Mouse (Mus musculus) heart, embryonic 14.5 days (tissue): ENCODE results near the gene Gpbar1. TPM values are rescaled to one million over a fixed set of nuclear protein-coding genes. Genes with fewer than 3 reads are reported as not detected.
A peak's percentile ranks its signal among the peaks of the same experiment; 100 is the strongest.

Experiments used
- ATAC-seq: fragments of 200-750 bp; cut with Nextera tagmentation; 2 replicates; pipeline ENCODE4 v1.8.0; 2017; ENCODE audit warnings: low read depth, moderate TSS enrichment; ENCODE audit not compliant: insufficient number of reproducible peaks, insufficient read depth, low FRiP score
- H3K27ac ChIP-seq, 2 experiments: fragments of 200-500 bp in 1 of 2; fragments of 300-500 bp in 1 of 2; sonication (generic) in 1 of 2; replicated peaks in 1 of 2; 2 replicates each; pipeline ENCODE4 v1.5.1; 2012 to 2014; ENCODE audit warnings: low read depth in 2 of 2, low read length in 2 of 2, control low read depth in 1 of 2, mild to moderate bottlenecking in 1 of 2, mixed read lengths in 1 of 2; ENCODE audit not compliant: control insufficient read depth in 1 of 2, insufficient read depth in 1 of 2
- H3K27me3 ChIP-seq: fragments of 300-500 bp; sonication (generic); 2 replicates; pipeline ENCODE4 v1.6.1; 2014; ENCODE audit warnings: mild to moderate bottlenecking, low read length, control low read depth; ENCODE audit not compliant: control insufficient read depth, insufficient read depth
- H3K36me3 ChIP-seq: fragments of 300-500 bp; sonication (generic); 2 replicates; pipeline ENCODE4 v1.6.1; 2014; ENCODE audit warnings: mild to moderate bottlenecking, control low read depth, low read length, mixed read lengths; ENCODE audit not compliant: control insufficient read depth, insufficient read depth
- H3K4me1 ChIP-seq, 2 experiments: fragments of 200-500 bp in 1 of 2; fragments of 300-500 bp in 1 of 2; sonication (generic) in 1 of 2; 2 replicates each; pipeline ENCODE4 v1.6.1; 2012 to 2014; ENCODE audit warnings: low read length in 2 of 2, control low read depth in 1 of 2, mixed read lengths in 1 of 2; ENCODE audit not compliant: control insufficient read depth in 2 of 2, insufficient read depth in 2 of 2
- H3K4me2 ChIP-seq: fragments of 300-500 bp; sonication (generic); 2 replicates; pipeline ENCODE4 v1.6.1; 2014; ENCODE audit warnings: mild to moderate bottlenecking, low read length
- H3K4me3 ChIP-seq, 2 experiments: fragments of 200-500 bp in 1 of 2; fragments of 300-500 bp in 1 of 2; sonication (generic) in 1 of 2; 2 replicates each; pipeline ENCODE4 v1.5.1; 2012 to 2014; ENCODE audit warnings: low read length in 2 of 2, mild to moderate bottlenecking in 2 of 2, control low read depth in 1 of 2, low read depth in 1 of 2, moderate library complexity in 1 of 2; ENCODE audit not compliant: control insufficient read depth in 1 of 2, insufficient read depth in 1 of 2
- H3K9ac ChIP-seq: fragments of 300-500 bp; sonication (generic); 2 replicates; pipeline ENCODE4 v1.6.1; 2014; ENCODE audit warnings: mild to moderate bottlenecking, low read length
- H3K9me3 ChIP-seq: fragments of 300-500 bp; sonication (generic); 2 replicates; pipeline ENCODE4 v1.6.1; 2016; ENCODE audit warnings: low read length, control low read depth; ENCODE audit not compliant: control insufficient read depth
- WGBS: fragments of 180-500 bp; shearing (Covaris S2); extraction: QIAGEN DNeasy Blood & Tissue Kit; methylation state at CpG from one replicate; pipeline ENCODE4 v1.1.7; 2014; 5-methylcytosine and 5-hydroxymethylcytosine counted together
- polyA plus RNA-seq: library from polyadenylated mRNA; unstranded; fragments of >200 nt; fragmentation: Nextera tagmentation; extraction: Ambion mirVana; gene quantifications from 2 replicates; pipeline ENCODE4 v1.2.1, GENCODE M21; 2014

Gpbar1 gene
- polyA plus RNA-seq, 1 experiment from 2014 or later, result 0.69 TPM

DNA sequence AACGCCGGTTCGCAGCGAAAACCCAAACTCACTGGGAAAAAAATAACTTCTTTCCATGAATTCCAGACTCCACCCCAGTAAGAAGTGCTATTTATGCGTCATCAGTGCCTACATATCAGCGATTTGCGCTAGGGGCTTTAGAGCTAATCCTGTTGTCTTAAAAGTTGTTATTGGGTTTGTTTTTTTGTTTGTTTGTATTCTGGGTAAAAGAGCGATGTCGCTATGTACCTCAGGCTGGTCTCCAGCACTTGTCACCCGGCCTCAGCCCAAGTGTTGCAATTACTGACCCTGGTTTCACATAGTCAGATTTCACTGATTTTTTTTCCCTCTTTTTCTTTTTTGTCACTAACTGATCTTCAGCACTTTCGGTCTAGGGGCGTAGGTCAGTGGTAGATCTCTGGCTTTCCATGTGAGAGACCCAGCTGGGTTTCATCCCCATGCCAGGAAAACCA, 26.0 kb downstream of the Gpbar1 start:
- WGBS, result 7% methylated on average over 12 of the region's 12 CpGs
- no peaks in the 10 kb centered on the region for H3K9me3 ChIP-seq
- H3K27me3 ChIP-seq, result no peaks in the 10 kb centered on the region
- no peak for ATAC-seq
- H3K27ac ChIP-seq, result peak overlapping the region; percentile 85 to 91
- H3K36me3 ChIP-seq, result peaks cover 13% of the 10 kb centered on the region; the same call in 1 of the 2 replicates
- H3K4me2 ChIP-seq, result peak overlapping the region; percentile 80
- peaks cover 16 to 53% of the 10 kb centered on the region in 2 experiments for H3K4me1 ChIP-seq
- peak overlapping the region; percentile 74 to 95 for H3K4me3 ChIP-seq
- peak overlapping the region; percentile 92 for H3K9ac ChIP-seq

DNA sequence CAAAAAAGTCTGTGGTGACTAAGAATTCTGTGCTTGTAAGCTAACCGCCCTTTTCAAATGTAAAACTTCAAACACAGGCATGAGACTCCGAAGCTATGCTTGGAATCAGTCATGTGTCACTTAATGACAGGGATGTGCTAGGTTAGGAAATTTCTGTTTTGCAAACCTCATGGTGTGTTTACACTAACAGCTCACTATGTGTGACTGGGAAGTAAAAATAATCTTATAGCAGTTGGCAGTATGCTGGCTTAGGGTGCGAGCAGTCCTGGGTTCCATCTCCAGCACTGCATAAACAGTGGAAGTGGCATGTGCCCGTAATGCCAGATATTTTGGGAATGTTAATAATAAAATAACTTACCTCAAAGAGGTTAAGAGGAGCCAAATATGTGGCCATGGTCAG, 26.6 kb downstream of the Gpbar1 start:
- WGBS, result 57% methylated on average over 4 of the region's 4 CpGs
- H3K4me1 ChIP-seq, result peaks cover 16 to 53% of the 10 kb centered on the region in 2 experiments
- peak overlapping the region; percentile 80; the same call in 1 of the 2 replicates for H3K4me2 ChIP-seq
- no peaks in the 10 kb centered on the region for H3K27me3 ChIP-seq
- no peak for ATAC-seq
- H3K27ac ChIP-seq, result peak overlapping the region in 1 of 2 experiments; percentile 85; a peak in 2 of 4 replicates
- H3K9ac ChIP-seq, result no peak overlapping the region
- H3K36me3 ChIP-seq, result peaks cover 13% of the 10 kb centered on the region; the same call in 1 of the 2 replicates
- H3K9me3 ChIP-seq, result no peaks in the 10 kb centered on the region
- no peak overlapping the region for H3K4me3 ChIP-seq

DNA sequence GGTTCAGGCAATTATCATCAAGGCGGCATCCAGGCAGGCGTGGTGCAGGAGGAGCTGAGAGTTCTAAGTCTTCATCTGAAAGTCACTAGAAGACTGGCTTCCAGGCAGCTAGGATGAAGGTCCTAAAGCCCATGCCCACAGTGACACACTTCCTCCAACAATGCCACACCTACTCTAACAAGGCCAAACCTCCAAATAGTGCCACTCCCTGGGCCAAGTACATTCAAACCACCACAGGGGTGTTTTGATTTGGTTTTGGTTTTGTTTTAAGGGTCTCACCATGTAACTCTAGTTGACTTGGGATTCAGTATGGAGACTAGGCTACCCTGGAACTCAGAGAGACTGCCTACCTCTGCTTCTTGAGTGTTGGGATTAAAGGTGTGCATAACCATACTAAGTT, 27.2 kb downstream of the Gpbar1 start, which contains the start of gene Tmbim1:
Gene Tmbim1, minus strand, starts transcription at position 101 of the 400 bp plus-strand sequence.
- WGBS, result 100% methylated on average over 2 of the region's 2 CpGs
- Histone ChIP-seq H3K4me1 (peaks cover 17 to 50% of the 10 kb centered on the region in 2 experiments), H3K9me3 (no peaks in the 10 kb centered on the region), H3K27ac (peak within 1 kb of the TSS; percentile 85 to 91), H3K27me3 (no peaks in the 10 kb centered on the region), H3K9ac (peak within 1 kb of the TSS; percentile 92), H3K4me2 (peak within 1 kb of the TSS; percentile 80), H3K4me3 (peak within 1 kb of the TSS; percentile 74 to 95), H3K36me3 (peaks cover 13% of the 10 kb centered on the region; the same call in 1 of the 2 replicates)
- no peak for ATAC-seq

DNA sequence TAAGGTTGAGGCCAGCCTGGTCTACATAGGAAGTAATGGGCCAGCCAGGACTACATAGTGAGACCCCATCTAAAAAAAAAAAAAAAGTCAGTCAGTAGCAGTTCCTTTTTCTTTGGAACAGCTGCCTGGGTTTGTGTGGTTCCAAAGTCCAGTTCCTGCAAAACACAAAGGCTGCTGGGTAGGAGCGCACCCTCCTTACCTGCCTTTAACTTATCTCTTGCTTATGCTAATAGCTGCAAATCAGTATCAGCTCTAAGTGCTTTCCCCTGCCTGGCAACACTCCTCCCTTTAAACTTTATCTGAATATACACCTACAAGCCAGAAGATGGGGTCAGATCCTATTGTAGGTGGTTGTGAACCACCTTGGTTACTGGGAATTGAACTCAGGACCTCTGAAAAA, 28.8 kb downstream of the Gpbar1 start:
- Histone ChIP-seq H3K4me3 (no peak overlapping the region), H3K27me3 (no peaks in the 10 kb centered on the region), H3K4me2 (no peak overlapping the region), H3K27ac (no peak overlapping the region), H3K9me3 (no peaks in the 10 kb centered on the region), H3K36me3 (0 out of 2 replicates have a peak, but pooled peaks cover 2% of the 10 kb centered on the region), H3K4me1 (peaks cover 17 to 39% of the 10 kb centered on the region in 2 experiments), H3K9ac (no peak overlapping the region)
- 95% methylated on average over 1 of the region's 1 CpGs for WGBS
- ATAC-seq, result no peak

DNA sequence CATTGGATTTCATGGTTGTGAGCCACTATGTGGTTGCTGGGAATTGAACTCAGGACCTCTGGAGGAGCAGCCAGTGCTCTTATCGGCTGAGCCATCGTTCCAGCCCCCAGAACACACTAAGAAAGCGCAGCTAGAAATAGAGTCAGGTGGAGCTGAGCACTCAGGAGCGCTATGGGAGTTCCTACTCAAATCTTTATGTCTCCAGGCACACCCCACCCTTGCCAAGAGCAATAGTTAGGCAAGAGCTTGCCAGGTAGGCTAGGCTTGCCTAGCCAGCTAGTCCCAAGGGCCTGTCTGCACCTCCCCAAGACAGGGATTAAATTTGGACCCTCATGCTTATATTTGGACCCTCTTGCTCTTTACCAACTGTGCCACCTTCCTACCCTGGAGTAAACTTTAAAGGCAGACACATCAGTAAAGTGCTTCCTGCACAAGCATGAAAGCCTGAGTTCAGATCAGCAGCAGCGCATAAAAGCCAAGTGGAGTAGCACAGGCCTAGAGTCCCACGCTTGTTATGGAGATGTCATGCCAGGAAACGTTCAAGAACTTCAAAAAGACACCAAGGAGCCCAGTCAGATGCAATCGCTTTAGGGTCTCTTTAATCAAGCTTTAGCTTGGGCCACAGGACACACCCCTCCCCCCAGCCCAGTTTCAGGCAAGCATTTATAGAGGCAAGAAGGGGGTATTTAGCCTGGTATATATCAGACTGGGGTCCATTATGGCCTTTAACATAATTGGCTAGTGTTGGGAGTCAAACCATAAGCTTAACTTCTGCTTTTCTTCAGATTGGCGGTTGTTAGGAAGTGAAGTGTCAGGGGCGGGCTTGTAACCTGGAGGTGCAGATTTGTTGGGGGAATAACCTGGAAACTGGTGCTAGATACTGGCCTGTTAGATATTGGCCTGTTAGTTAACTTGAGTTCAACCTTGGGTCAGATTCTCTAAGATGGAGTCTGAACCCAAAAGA, 29.9 kb downstream of the Gpbar1 start:
- Histone ChIP-seq H3K4me1 (peaks cover 15 to 40% of the 10 kb centered on the region in 2 experiments), H3K27ac (no peak overlapping the region), H3K27me3 (no peaks in the 10 kb centered on the region), H3K9me3 (no peaks in the 10 kb centered on the region), H3K4me2 (no peak overlapping the region), H3K9ac (no peak overlapping the region), H3K4me3 (no peak overlapping the region), H3K36me3 (no peaks in the 10 kb centered on the region)
- 74% methylated on average over 10 of the region's 10 CpGs for WGBS
- no peak for ATAC-seq

DNA sequence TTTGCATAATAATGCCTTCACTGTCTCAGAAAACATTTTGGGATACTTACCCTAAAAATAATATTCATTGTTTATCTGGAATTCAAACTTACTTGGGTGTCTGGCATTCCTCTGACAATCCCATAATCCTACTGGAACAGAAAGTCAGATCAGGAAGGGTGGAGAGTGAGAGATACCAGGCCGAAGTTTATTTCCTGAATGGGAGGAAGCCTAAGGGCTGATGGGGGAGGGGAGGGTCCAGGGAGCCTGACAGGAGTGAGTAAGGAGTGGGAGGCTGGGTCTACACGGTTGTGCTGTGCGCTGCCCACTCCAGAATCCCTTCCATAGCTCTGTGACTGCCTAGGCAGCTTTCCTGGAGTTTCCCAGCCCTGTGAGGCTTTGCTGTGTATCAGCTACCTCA, 31.4 kb downstream of the Gpbar1 start:
- peaks cover 13 to 36% of the 10 kb centered on the region in 2 experiments for H3K4me1 ChIP-seq
- no peaks in the 10 kb centered on the region for H3K36me3 ChIP-seq
- no peak; the same call in 1 of the 2 replicates for ATAC-seq
- H3K4me2 ChIP-seq, result no peak overlapping the region
- WGBS, result 21% methylated on average over 3 of the region's 3 CpGs
- H3K9me3 ChIP-seq, result no peaks in the 10 kb centered on the region
- no peaks in the 10 kb centered on the region for H3K27me3 ChIP-seq
- peak overlapping the region; percentile 47 for H3K9ac ChIP-seq
- H3K4me3 ChIP-seq, result no peak overlapping the region
- peak overlapping the region; percentile 85 to 86 for H3K27ac ChIP-seq

DNA sequence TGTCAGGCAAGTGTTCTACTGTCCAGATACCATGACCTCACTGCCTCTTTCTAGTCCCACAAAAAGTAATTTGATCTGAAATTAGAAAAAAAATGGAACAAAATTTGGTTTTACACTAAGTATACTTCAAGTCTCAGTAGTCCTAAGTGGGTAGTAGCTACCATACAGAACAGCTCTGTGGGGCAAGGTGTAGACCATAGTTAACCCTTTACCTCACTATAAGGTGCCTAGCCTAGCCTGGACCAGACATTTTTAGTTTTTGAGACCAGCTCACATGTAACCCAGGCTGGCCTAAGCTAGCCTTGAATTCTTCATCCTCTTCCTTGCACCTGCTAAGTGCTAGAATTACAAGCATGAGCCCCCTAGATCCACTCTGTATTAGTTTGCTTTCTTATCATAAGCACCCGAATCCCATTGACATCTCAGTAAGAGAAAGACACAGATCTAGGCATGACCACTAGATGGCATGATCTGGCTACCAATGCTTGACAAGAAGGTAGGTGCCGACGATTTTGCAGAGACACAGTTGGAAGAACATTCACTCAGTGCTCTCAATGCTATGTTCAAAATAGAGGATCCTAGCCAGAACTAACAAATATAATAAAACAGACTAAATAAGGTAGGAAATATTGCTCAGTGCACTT, 34.8 kb downstream of the Gpbar1 start:
- peak overlapping the region; percentile 25; the same call in 1 of the 2 replicates for H3K9ac ChIP-seq
- ATAC-seq, result no peak

More for the DNA sequence above, 34.8 kb downstream of the Gpbar1 start:
- Histone ChIP-seq H3K27ac (peak overlapping the region; percentile 16 to 41; a peak in 2 of 4 replicates), H3K4me1 (peaks cover 13 to 26% of the 10 kb centered on the region in 2 experiments), H3K27me3 (no peaks in the 10 kb centered on the region), H3K36me3 (no peaks in the 10 kb centered on the region), H3K4me3 (no peak overlapping the region), H3K9me3 (no peaks in the 10 kb centered on the region), H3K4me2 (no peak overlapping the region)
- 2% methylated on average over 3 of the region's 3 CpGs for WGBS
